Mouse (Mus musculus): ENCODE data around the gene Znrf2.

DNA sequence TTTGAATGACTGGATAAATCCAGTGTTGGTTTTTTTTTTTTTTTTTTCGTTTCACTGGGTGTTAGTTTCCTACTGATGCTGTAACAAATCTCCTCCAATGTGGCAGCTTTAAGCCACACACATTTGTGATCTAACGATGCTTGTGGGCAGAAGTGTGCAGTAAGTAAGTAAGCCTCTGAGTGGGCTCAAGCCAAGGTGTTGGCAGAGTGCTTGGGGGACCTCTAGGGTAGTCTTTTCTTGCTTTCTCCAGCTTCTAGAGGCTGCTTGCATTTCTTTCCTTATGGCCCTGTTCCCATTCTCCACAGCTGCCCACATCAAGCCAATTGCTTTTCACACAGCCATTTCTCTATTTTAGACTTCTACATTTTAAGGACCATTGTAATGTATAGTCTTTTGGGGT lies 16.7 kb downstream of the Znrf2 start:
- TF ChIP-seq POLR2A (IDR thresholded peaks at IDR 0.05; ENCODE audit: insufficient read depth, low read depth, low read length): no peak
- no peak for TF ChIP-seq CTCF (IDR thresholded peaks at IDR 0.05; ENCODE audit: insufficient read depth, low read depth, low read length)

All from olfactory bulb, adult 2 months (tissue).